Mouse (Mus musculus): ENCODE measurements around the gene Pramef12.
"Not testable (repeated sequence)": the region's sequence is repeated elsewhere in the genome, so short reads cannot be mapped to it uniquely, and the experiment has no call there.

The Pramef12 gene

GRCm38 (mm10) chr4:144408290-144408689, at the start of gene Pramef12:
Pramef12 (minus strand) TSS chr4:144408464.
- DNase-seq (ENCODE audit: low read depth, low spot score): no peak

DNA sequence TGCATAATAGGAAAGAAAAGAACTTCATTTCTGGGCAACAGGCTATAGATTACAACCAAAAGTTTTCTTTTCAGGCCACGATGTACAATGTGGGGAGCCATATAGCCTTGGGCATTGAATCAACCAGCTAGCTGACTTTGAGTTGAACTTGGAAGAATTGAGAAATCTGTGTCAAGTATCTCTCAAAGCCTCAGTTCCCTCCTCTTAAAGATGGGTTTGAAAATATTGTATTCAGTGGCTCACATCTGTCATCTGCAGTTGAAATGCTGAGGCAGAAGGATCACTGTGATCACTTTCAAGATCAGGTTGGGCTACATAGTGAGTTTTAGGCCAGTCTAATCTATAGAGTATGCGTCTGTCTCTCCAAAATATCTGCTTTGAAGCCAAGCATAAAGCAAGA, 45.0 kb upstream of the Pramef12 start, which contains the start of gene Gm9944:
TSS of gene Gm9944 (minus strand) at position 101 of the 400 bp plus-strand sequence.
- DNase-seq (ENCODE audit: low read depth, low spot score): no peak

DNA sequence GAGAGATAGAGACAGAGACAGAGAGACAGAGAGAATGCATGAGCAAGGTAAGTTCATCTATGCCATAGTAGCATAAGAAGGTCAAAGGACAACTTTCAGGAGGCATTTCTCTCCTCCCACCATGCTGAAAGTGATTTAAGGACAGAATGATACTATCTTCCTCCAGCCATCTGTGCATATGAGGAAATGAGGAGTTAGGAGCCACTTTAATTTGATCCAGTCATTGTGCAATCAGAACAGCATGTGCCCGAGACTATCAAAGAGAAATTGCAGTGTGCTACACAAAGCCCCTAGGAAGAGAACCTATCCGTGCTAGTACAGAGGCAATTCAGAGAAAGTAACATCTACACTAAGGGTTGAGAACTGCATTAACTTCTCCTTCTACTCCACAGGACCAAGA, 40.3 kb upstream of the Pramef12 start:
- no peak for DNase-seq (ENCODE audit: low read depth, low spot score)

GRCm38 (mm10) chr4:144441582-144441981, 33.3 kb upstream of the Pramef12 start:
- no peak for DNase-seq (ENCODE audit: low read depth, low spot score)

DNA sequence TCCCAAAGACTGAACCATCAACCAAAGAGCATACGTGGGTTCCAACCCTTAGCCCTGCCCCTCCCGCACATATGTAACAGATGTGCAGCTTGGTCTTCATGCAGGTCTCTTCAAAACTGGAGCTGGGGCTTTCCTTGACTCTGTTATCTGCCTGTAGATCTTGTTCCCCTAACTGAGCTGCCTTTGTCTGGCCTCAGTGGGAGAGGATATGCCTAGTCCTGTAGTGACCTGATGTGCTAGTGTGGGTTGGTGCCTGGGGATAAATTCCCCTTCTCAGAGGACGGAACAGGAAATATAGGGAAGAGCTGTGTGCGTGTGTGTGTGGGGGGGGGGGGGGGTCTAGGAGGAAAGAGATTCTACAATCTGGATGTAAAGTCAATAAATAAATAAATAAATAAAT, 32.8 kb upstream of the Pramef12 start:
- DNase-seq (ENCODE audit: low read depth, low spot score): no peak

GRCm38 (mm10) chr4:144438672-144439071, 30.4 kb upstream of the Pramef12 start, which contains the start of gene 1700012P22Rik:
1700012P22Rik (minus strand) TSS chr4:144438772.
- DNase-seq (ENCODE audit: low read depth, low spot score): no peak

DNA sequence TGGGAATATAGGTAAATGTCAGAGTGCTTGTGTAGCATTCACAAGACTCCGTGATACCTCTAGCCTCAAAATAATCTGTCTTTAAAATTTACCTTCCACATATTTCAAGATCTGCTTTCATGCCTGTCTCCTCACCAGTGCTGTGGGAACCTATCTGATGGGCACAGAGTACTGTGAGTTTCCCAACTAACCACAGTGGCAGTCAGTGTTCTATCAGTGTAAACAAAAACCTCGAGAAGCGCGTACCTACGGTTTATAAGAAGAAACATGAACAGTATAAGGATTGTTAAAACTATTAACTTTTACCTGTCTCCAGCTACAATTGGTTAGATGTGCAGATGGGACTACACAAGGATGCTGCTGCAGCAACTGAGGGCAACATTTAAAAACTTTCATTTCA, 25.0 kb upstream of the Pramef12 start:
- DNase-seq (ENCODE audit: low read depth, low spot score): no peak

DNA sequence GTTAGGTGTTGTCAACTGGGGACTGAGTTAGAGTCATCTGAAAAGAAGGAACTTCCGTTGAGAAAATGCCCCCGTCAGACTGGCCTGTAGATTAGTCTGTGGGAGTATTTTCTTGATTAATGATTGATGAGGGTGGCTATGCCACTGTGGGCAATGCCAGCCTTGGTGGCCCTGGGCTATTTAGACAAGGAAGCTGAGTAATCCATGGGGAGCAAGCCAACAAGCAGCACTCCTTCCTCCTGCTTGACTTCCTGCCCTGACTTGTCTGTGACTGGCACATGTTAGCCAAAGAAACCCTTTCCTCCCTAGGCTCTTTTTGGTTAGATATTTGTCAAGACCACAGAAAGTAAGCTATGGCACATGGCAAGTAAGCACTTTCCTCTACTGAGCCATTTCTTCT, 22.5 kb upstream of the Pramef12 start:
- DNase-seq (ENCODE audit: low read depth, low spot score): no peak

DNA sequence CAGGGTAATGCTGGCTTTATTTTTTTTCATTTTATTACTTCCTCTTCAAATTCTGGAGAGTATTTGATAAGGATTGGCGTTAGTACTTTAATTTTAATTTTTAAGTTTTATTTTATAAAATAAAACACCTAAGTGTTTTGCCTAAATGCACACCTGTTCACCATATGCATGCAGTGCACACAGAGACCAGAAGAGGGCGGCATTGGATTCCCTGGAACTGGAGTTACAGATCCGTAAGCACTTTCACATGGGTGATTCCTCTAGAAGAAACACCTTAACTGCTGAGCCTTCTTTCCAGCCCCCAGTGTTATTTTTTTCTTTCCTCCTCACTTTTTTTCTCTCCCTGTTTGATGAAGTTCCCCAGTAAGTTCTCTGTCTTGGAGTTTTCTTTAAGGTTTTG, 20.6 kb upstream of the Pramef12 start:
- DNase-seq (ENCODE audit: low read depth, low spot score): no peak

DNA sequence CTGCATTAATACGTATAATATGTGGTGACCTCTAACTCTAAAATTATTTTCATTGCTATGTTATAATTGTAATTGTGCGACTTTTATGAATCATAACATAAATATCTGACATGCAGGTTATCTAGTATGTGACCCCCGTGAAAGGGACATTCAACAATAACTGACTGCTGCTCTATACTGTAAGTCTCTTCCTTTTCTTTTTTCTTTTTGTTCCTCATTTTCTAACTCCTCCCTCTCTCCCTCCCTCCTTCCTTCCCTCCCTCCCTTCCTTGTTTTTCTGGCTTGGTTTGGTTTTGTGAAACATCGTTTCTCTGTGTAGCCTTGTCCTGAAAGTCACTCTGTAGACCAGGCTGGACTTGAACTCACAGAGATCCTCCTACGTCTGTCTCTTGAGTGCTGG, 16.3 kb upstream of the Pramef12 start:
- no peak for DNase-seq (ENCODE audit: low read depth, low spot score)

- no peak for DNase-seq (ENCODE audit: low read depth, low spot score)
These were observed 12.4 kb upstream of the Pramef12 start for GRCm38 (mm10) chr4:144420644-144421043.

DNA sequence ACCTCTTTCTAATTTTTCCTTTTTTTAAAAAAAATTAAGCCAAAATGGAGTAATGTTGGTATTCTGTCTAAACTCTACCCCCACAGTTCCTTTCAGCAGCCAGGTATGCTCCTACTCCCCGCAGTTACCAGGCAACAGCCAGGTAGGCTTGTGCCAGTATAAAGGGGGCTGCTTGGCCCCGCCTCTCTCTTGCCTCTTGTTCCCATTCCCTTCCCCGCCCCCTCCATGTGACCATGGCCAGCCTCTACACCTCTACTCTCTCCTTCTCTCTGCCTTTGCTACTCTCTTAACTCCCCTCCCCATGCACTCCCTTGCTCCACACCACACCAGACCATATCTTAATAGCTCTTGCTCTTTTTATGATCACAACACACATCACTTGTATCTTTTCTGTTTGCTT, 2.0 kb downstream of the Pramef12 start:
- no peak for DNase-seq (ENCODE audit: low read depth, low spot score)

- DNase-seq (ENCODE audit: low read depth, low spot score): peak; percentile 3
These were observed 3.7 kb downstream of the Pramef12 start for GRCm38 (mm10) chr4:144404456-144405086.

- DNase-seq (ENCODE audit: low read depth, low spot score): no peak
These were observed 5.6 kb downstream of the Pramef12 start for GRCm38 (mm10) chr4:144402712-144403111.

DNA sequence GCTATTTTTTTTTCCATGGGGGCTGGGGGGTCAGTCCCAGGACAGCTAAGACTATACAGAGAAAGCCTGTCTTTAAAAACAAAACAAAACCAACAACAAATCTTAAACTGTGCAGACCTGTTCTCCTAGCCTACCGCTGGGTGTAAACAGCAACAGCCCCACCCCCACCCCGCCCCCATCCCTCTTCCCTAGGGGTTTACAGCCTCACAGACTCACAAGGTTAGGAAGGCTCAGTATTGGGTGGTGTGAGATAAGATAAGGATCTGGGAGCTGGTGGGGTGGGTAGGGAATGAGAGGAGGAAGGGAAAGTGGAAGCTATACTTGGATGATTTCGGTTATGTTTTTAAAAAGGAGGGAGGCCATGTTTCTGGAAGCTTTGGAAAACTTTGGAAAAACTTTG, 11.9 kb downstream of the Pramef12 start:
- DNase-seq (ENCODE audit: low read depth, low spot score): no peak

DNA sequence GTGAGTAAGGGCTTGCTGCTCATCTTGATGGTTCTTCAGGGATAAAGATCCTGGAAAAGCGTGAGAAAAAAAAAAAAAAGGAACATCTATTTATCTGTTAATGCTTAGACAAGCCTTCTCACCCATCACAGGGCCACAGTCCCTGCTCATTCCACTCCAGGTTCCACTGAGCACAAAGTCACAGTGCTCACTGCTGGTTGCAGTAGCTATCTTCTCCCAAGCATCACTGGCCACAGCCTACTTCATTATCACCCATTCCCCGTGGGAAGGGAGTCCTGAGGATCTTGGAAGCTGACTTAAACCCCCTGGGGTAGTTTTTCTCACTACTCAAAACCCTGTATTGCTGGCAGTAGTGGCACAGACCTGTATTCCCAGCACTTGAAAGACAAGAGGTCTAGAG, 30.4 kb downstream of the Pramef12 start, which contains the start of gene Pramef20:
TSS of gene Pramef20 (minus strand) at position 23 of the 400 bp plus-strand sequence.
- no peak for DNase-seq (ENCODE audit: low read depth, low spot score)

DNA sequence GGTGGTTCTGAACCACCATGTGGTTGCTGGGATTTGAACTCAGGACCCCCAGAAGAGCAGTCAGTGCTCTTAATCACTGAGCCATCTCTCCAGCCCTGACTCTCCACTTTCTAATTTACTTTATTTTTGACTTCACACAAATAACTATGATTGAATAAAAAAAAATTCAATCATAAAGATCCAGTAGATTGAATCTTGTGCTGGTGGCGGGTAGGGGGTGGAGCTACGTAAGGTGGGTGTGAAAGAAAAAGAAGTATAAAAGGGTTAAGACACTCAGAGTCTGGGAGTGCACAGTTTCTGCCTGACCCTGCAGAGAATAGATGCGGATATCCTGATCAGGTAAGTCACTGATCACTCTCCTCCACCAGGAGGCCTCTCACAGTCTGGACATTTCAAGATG, 50.6 kb downstream of the Pramef12 start, which contains the start of gene Gm13119:
TSS of gene Gm13119 (plus strand) at position 301 of the 400 bp plus-strand sequence.
- DNase-seq (ENCODE audit: low read depth, low spot score): not testable (repeated sequence)
